Mouse (Mus musculus): ENCODE data around the gene Slfnl1.

Slfnl1 gene

GRCm38 (mm10) chr4:120531986-120532385, at the start of gene Slfnl1:
Gene Slfnl1 (plus strand): TSS chr4:120532231.
- no peak for DNase-seq (ENCODE audit: low spot score in 2 of 2)

GRCm38 (mm10) chr4:120487707-120488106, 44.3 kb upstream of the Slfnl1 start:
- no peak for DNase-seq (ENCODE audit: low spot score in 2 of 2)

DNA sequence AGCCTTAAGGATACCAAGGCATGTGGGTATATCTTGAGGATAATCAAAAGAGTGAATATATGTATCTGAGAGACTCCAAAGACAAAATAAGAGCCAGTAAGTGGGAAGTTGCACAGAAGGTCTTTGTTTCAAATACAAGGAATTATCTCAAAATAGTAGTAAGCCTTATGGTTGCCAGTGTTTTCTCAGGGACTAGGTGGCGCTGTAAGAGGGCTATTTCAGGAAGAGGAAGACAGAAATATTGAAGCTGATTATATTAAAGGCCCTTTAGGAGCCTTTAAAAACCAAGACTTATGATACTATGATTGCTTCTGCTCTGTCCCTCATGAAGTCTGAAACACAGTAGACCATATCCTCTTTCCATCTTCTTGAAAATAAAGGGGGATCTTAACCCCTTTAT, 25.1 kb upstream of the Slfnl1 start:
- peak; percentile 40 to 52 for DNase-seq (ENCODE audit: low spot score in 2 of 2)

DNA sequence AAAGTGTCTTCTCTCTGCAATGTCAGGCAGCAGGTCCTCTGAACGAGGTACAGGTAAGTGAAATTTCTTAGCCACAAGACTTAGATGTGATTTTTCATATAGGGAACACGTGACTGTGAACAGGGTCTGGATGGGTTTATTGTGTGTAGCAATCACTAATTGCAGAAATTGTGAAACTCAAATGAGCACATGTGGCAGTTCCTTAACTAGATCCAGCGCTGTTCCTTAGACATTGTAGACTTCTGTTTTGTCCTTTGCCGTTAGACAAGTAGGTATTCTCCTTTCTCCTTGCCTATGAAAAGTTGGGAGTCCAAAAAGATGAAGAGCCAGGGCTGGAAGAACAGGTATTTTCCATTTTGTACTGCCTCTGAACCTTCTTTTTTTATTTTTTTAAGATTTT, 20.8 kb upstream of the Slfnl1 start:
- no peak for DNase-seq (ENCODE audit: low spot score in 2 of 2)

GRCm38 (mm10) chr4:120514366-120514765, 17.7 kb upstream of the Slfnl1 start:
- no peak for DNase-seq (ENCODE audit: low spot score in 2 of 2)

GRCm38 (mm10) chr4:120516491-120516890, 15.5 kb upstream of the Slfnl1 start:
- no peak for DNase-seq (ENCODE audit: low spot score in 2 of 2)

DNA sequence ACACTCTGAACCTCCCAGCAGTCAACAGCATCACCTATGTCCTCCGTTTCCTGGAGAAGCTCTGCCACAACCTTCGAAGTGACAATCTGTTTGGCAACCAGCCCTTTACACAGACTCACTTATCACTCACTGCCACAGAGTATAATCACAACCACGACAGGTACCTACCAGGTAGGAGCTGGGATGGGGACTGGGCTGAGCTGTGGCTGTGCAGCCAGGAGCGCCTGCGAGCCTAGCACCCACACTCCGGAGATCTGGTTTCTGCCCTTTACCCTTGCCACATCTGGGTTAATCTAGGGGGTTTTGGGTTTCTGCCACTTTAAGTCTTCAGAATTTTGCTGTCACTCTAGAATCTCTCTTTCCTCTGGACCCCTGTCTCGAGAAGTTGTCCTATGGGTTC, 15.1 kb upstream of the Slfnl1 start:
- no peak for DNase-seq (ENCODE audit: low spot score in 2 of 2)

- DNase-seq (ENCODE audit: low spot score in 2 of 2) = no peak
Observed at GRCm38 (mm10) chr4:120517335-120517734, 14.7 kb upstream of the Slfnl1 start.

- DNase-seq (ENCODE audit: low spot score in 2 of 2) = no peak
Observed at GRCm38 (mm10) chr4:120521761-120522160, 10.3 kb upstream of the Slfnl1 start.

DNA sequence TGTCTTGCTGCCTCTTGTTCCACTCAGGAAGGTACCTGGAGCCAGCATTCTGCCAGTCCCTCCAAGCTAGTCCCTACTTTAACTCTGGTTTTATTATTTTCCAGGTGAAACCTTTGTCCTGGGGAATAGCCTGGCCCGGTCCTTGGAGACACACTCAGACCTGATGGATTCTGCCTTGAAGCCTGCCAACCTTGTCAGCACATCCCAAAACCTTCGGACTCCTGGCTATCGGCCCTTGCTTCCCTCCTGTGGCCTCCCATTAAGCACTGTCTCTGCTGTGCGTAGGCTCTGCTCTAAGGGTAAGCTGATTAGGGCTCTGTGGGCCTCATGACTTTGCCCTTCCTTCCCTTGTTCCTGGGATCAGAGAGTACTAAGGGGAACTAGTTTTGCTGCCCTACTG, 9.7 kb upstream of the Slfnl1 start:
- no peak for DNase-seq (ENCODE audit: low spot score in 2 of 2)

DNA sequence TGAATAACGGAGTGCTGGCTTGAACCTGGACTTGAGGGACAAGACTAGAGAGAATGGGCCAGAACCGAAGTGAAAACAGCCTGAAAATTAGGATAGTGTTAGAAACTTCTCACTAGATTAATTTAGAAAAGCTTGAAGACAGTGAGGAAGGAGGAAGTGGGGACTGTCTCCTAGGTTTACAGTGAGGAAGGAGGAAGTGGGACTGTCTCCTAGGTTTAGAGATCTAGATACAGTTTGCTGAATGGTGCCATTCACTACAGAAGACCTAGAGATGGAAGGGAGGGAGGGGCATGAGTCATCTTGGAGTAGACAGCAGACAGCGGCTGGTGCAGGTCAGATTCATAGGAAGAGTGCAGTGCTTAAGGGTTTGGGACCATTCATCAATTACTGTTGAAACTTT, 8.9 kb upstream of the Slfnl1 start:
- no peak for DNase-seq (ENCODE audit: low spot score in 2 of 2)

DNA sequence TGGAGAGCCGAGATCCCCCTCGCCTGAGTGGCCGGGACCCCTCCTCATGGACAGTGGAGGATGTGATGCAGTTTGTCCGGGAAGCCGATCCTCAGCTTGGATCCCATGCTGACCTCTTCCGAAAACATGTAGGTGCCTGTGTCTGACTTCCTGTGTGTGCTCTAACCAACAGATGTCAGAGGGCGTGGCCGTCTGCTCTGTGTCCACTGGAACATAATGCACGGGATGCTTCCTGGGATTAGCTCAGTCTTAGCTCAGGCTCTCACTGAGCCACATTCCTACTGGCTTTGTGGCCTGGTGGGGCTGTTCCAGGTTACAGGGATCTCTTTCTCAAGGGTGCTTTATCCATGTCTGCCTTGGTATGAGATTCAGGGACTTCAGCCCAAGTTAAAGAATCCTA, 3.9 kb upstream of the Slfnl1 start:
- no peak for DNase-seq (ENCODE audit: low spot score in 2 of 2)

DNA sequence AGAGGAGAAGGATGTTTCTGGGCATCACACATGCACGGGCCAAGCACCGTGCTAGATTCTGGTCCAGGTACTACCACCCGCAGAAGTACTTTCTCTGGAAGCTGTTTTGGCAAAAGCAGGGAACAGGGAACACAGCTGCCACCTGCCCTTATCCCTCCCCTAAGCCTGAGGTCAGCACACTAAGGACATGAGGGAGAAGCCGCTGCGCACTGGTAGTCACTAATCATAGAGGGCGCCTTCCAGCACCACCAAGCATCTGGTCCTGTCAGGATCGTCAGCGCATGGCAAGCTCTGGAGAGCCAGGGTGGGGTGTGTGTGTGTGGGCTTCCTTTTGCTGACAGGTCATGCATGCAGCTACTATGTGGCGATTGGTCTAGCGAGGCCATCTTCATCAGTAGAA, 6.6 kb downstream of the Slfnl1 start:
- DNase-seq (ENCODE audit: low spot score in 2 of 2) = no peak

- no peak for DNase-seq (ENCODE audit: low spot score in 2 of 2)
Observed at GRCm38 (mm10) chr4:120544896-120545295, 12.9 kb downstream of the Slfnl1 start.

GRCm38 (mm10) chr4:120556592-120556991, 24.6 kb downstream of the Slfnl1 start:
- no peak for DNase-seq (ENCODE audit: low spot score in 2 of 2)

DNA sequence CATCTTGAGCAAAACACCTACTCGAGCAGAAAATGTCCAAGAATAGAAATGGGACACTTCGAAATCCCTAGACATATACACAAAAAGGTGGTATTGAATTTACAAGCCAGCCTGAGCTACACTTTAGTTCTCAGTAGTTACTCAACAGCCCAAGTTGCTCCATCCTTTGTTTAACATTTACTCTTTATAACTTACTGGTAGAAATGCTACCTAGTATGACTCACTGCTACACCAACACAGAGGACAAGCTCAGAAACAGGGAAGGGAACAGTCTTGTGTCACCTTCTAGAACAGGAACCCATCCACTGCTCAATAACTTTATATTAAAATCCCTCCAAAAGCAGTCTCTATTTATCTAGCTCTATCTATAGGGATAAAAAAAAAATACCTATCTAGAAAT, 33.7 kb downstream of the Slfnl1 start:
- DNase-seq (ENCODE audit: low spot score in 2 of 2) = no peak

GRCm38 (mm10) chr4:120568005-120568404, 36.0 kb downstream of the Slfnl1 start:
- no peak for DNase-seq (ENCODE audit: low spot score in 2 of 2)

- peak in 1 of 2 experiments; percentile 48 for DNase-seq (ENCODE audit: low spot score in 2 of 2)
Observed at GRCm38 (mm10) chr4:120569025-120569424, 37.0 kb downstream of the Slfnl1 start.

- peak; percentile 96 for DNase-seq (ENCODE audit: low spot score in 2 of 2)
Observed at GRCm38 (mm10) chr4:120569486-120570437, 37.7 kb downstream of the Slfnl1 start, which contains the start of gene Ctps. Gene Ctps (minus strand): TSS chr4:120570276.

- no peak for DNase-seq (ENCODE audit: low spot score in 2 of 2)
Observed at GRCm38 (mm10) chr4:120570438-120571069, 38.5 kb downstream of the Slfnl1 start.

DNA sequence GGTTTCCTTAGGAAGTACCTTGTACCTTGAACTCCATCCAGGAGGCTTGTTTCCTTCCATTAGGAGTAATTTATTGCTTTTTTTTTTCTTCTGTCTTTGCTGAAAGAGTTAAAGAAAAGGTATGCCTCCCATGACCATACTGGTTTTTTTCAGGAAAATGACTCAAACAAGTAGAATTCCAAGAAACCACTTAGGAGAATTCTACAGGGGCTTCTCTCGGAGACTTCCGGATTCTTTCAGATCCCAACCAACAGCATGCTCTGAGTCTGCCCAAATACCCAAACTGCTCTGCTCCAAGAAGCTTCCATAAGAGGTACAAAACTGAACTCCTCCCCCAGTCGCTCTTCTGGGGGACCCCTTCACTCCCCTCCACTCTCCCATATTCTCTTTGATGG, 39.0 kb downstream of the Slfnl1 start:
- DNase-seq (ENCODE audit: low spot score in 2 of 2) = no peak

- no peak for DNase-seq (ENCODE audit: low spot score in 2 of 2)
Observed at GRCm38 (mm10) chr4:120571691-120572090, 39.7 kb downstream of the Slfnl1 start.

DNA sequence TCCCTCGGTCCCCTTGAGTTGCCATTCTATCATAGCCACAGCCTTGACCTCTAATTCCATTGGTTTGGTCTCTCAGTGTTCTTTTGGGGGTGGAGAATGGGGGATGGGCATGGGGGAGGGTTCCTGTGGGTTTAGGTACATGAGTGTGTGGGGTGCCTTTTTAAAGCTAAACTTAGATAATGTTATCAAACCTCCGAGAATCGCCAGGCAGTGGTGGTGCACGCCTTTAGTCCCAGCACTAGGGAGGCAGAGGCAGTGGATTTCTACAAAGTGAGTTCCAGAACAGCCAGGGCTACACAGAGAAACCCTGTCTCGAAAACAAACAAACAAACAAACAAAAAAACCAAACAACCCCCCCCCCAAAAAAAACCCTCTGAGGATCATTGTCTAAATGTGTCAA, 48.9 kb downstream of the Slfnl1 start:
- DNase-seq (ENCODE audit: low spot score in 2 of 2) = no peak
